Mouse (Mus musculus): Measurements from ENCODE around the gene Rpl11.

Rpl11 gene

DNA sequence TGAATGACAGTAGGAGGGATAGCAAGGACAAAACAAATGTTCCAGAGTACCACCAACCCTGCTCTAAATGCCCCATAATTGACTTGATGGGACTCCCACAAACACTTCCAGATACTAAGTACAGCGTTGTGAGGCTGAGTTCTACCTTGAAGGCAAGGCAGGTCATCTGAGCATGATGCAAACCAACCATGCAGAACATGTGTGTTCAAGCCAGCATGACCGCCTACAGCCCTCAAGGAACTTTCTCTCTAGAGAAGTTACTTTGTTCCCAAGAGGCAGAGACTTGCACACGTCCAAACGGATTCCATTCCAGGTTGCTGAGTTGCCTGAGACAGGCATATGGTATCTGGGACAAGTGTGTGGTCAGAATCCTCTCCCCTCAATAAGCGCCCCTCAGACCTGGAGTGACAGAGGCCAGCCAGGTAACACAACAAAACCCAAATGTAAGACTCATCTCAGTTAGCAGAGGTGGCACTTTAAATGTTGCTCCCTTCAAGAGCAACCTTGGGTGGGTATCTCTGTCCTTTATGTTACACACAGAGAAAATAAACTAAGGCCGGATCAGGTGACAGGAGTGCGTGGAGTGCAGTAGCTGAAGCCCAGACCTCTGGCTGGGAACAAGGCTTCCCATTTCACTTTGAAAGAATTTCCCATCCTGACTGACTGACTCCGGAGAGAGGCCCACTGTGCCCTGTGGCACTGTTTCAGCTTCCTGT is 25.7 kb downstream of the Rpl11 start:
- peak; percentile 21 to 30 for DNase-seq (ENCODE audit: low spot score in 2 of 2)

DNA sequence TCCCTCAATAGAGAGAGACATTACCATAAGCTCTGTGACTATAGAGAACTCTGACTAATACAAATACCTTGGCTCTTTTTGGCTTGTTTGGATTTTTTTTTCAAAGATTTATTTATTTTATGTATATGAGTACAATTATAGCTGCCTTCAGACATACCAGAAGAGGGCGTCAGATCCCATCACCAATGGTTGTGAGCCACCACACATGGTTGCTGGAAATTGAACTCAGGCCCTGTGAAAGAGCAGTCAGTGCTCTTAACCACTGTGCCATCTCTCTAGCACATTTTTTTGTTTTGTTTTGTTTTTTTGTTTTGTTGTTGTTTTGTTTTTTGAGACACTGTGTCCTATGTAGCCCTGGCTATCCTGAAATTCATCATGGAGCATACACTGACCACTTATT is 27.9 kb downstream of the Rpl11 start:
- DNase-seq (ENCODE audit: low spot score in 2 of 2), result no peak

DNA sequence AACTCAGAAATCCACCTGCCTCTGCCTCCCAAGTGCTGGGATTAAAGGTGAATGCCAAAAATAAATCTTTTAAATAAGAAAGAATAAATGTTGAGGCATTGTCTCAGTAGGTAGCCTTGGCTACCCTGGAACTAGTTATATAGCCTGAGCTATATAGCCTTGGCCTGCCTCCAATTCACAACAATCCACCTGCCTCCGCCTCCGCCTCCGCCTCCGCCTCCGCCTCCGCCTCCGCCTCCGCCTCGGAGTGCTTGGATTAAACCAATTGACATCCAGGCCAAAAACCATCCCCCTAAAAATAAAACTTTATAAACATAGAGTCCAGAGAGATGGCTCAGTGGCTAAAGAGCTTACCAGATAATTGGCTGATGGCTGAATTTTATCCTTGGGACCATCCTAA is 30.3 kb downstream of the Rpl11 start:
- no peak for DNase-seq (ENCODE audit: low spot score in 2 of 2)

DNA sequence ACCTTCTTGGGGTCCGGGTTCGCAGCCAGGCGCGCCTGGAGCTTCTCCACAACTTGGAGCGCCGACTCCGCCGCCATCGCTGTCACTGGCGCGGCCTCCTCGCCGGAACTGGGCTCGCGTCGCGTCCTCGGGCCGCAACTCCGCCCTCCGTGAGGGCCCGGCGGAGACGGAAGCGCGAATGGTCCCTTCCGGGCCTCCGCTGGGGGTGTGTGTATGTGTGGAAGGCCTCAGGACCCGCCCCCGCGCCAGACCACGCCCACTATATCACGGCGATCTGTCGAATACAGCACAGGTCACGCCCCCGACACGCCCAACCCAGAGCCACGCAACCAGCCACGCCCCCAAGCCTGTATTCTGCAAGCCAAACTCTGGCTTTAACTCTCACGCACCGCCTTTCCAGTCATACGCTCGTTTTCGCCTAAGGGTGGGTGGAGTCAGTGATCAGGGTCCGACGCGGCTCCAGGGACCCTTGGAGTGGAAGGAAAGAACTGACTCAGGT is 31.6 kb downstream of the Rpl11 start, which contains the start of gene Eloa:
Gene Eloa (minus strand): TSS at position 215 of the 499 bp plus-strand sequence.
- peak; percentile 100 for DNase-seq (ENCODE audit: low spot score in 2 of 2)

DNA sequence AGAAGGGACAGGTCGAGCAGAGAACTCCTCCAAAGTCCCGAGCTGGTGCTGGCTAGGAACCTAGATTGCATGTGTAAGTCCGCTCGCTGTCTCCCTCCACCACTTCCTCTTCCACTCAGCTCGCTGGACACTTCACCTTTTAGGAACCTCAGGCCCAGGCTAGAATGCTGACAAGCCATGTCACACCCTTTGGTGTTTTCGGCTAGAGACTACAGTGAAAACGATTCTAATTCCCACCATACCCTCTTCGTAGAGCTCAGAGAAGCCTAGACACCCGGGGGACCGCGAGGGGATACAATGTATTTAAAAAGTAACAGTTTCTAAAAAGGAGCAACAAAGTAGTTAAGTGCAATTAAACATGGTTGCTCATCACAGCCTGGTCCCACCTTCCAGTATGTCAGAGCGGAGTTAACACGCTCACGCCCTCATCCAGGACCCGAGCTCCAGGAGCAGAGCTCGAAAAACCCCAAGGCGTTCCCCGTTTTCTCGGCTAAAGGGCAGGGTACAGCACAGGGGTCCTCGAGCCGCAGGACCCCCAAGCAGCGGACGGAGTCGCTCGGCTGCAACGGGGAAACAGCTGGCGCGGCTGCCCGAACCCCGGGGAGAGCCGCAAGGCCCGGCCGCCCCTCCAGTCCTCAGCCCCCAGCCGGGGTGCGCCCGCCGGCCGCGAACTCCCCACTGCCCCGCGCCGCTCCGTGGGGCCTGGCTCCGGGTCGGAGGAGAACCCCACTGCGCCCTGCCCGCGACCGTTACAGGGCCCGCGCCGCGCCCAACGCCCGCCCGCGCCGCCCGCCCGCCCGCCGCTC is 32.3 kb downstream of the Rpl11 start:
- DNase-seq (ENCODE audit: low spot score in 2 of 2), result peak; percentile 36 to 46

DNA sequence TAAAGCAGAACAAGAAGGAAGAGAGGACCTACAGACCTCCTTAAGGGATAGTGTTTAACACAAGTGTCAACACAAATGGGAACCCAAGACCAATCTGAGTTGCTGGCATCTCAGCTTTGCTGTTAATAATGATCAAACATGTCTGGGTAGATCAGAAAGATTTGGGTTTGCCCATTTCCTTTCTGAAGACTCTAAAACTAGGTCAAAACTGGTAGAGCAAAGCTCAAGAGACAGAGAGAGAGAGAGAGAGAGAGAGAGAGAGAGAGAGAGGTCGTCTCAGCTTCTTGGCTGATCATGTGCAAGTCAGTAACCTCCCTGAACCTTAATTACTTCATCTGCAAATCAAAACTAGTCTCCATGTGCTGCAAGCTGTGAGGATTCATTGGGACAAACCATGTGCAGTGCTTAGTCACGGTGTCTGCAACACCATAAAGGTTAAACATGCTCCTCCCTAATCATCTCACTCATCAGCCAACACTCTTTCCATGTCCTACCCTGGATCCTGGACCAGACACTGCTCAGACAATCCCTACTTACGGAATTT is 37.1 kb downstream of the Rpl11 start:
- no peak for DNase-seq (ENCODE audit: low spot score in 2 of 2)

DNA sequence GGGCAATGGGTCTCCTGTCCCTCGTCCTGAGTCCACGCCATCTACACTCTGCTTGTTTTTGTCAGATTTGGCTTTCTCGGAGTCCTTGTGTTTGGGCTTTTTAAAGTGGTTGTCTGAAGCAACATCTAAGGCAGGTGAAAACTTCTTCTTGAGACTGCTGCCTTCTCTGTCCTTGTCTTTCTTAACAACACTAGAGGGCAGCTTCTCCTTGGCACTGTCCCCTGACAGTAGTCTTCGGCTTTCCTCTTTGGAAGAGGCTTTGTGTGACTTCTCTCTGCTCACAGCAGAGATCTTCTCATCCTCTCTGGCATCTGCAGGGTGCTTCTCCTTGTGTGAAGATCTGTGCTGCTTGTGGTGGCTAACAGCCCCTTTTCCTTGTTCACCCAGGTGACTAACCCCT is 42.6 kb downstream of the Rpl11 start:
- no peak for DNase-seq (ENCODE audit: low spot score in 2 of 2)

DNA sequence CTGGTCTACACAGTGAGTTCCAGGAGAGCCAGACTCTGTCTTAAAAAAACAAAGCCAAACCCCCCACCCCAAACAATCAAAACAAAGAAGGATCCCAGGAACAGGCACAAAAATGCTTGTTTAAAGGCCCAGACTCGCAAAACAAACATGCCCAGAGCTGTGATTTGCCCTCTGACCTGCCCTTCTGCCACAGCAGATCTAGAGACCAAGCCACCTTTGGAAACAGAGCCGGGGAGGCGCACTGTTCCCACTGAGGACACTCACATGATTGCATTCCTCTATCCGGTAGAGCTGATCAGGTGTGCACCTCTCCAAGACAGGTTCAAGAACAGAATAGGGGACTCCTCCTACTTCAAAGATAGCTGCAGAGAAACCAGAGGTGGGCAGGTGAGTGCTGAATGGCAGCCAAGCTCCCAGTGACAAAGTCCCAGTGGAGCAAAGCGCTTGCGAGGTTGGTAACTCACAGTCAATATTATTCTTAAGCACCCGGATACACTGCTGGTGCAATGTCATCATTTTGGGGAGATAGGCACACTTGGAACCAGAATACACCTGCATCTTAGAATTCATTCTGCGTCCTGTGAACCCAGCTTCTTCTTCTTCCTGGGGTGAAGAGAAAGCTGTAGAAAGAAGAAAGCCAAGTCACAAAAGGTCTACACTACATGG is 44.3 kb downstream of the Rpl11 start:
- DNase-seq (ENCODE audit: low spot score in 2 of 2), result no peak

DNA sequence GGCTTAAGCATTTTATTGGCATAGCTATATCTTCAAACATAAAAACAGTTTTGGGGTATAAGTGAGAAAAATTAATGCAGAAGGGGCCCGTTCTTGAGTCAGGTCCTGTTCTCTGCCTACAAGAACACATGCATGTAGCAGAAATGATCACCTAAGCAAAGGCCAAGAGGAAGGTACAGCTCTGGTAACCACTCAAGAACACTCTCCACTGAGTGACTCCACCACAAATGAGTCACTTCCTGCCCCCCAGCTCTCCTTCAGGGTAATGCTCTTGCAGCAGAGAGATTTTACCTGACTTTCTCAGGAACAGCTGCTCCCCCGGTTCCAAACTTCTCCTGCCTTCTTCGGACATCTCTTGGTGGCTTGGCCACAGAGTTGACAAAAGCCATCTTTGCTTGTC is 46.4 kb downstream of the Rpl11 start:
- no peak for DNase-seq (ENCODE audit: low spot score in 2 of 2)

DNA sequence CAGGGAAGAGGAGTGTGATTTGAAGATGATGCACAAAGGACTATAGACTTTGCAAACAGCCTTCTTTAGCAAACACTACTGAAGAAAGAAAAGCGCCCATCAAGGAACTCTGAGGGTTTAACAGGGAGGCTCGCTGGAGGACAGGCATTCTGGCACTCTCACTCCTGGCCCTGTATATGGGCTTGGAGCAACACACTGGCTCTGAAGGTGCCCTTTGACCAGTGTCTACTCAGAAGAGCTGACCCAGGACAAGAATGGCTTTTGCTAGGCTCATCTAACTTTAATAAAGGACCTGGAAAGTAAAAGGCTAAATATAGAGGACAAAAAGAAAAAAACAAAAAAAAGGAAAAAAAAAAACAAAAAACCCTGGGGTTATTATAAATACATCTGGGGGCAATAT is 48.3 kb downstream of the Rpl11 start:
- no peak for DNase-seq (ENCODE audit: low spot score in 2 of 2)

DNA sequence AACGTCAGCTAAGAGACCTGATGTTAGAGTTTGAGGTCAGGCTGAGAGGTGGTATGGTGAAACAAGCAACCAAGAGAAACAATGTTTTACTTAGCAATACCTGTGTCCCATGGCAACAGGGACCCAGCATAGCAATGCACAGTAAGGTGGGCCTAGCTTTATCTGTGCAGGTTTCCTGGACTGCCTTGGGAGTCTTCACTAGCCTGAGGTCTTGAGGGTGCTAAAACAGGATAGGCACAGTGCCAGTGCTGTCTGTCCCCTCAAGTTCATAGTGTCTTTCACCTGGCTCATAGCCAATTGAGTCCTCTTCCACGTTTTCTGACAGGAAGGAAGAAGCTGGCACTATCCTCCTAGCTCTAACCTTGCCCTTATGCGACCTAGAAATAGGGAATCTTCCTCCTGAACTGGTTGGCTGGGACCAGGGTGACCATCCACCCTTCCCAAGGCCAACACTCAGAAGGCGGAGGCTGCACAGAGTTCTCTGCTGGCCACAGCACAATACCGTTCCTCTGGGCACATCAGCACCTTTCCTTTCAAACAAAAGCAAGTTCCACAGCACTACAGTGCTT is 49.0 kb downstream of the Rpl11 start:
- no peak for DNase-seq (ENCODE audit: low spot score in 2 of 2)

DNA sequence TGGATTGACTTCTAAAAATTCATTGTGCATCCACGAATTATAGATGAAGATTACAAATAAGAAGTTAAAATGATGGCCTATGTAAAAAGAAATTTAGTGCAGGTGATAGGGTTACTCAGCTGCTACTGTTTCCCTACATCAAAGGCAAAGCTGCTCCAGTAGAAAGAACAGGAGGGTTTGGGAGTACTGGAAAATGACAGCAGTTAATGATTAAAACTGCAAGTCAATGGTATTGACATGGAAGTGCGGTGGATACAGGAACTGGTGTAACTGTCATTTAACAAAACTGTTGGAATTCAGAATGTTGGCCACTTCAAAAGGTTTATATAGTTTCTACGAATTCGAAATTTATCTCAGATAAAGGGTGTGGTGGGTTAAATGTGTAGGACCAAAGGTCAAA is 58.1 kb downstream of the Rpl11 start:
- DNase-seq (ENCODE audit: low spot score in 2 of 2), result no peak

DNA sequence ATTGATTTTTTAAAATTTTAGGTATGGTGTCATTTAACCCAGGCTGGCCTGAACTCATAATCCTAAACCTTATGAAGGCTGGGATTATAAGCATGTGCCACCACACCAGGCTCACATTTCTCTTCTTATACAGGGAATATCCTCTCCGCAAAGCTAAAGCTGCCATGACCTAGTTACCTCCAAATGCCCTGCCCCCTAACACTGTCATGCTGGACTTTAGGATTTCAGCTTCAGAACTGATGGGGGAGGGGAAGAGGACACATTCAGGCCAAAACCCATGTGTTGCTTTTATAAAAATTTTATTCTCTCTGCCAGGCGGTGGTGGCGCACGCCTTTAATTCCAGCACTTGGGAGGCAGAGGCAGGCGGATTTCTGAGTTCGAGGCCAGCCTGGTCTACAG is 59.3 kb downstream of the Rpl11 start:
- DNase-seq (ENCODE audit: low spot score in 2 of 2), result no peak

DNA sequence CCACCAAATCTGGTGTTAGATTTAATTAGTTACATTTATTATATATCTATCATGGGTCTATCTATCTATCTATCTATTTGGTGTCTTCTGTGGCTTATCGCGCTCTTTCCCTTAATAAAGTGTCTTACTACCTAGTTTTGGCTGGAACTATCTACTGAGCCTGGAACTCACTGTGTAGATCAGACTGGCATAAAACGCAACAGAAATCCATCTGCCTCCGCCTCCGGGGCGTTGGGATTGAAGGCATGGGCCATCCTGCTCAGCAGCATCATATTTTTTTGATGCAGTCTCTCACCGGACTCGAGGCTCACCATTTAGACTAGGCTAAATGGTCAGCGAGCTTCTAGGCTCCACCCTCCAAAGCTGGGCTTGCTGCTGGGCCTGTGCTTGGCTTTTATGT is 65.5 kb downstream of the Rpl11 start:
- no peak for DNase-seq (ENCODE audit: low spot score in 2 of 2)

DNA sequence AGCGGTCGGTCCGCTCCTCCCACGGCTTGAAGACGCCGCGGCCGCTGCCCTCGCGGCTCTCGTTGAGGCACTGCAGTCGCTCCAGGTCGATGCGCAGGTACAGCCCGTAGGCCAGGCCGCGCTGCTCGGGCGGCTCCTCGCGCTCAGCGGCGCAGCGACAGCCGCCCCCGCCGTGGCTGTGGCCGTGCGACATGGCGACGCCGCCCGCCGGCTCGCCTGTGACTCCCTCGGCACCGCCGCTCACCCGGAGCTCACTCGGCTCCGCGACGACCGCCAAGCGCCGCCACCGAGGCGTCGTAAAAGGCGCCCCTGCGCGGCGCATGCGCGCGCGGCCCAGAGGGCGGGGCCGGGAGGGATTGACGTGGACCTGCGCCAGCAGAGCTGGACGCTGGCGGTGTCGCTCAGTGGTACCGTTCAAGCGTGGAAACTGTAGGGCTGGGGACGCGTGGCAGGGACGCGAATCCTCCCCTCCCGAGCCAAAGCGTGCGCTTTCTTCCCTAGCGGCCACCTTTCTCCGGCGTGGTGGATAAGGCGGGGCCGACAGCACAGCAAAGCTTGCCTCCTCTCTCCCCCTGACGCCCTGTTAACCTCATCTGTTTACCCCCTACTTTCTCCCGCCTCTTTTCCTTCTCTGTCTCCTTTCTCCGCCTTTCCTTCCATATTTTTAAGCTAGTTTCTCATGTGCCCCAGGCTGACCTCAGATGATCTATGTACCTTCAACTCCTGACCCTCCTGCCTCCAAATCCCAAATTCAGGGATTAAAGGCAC is 66.1 kb downstream of the Rpl11 start, which contains the start of gene Pithd1:
Gene Pithd1 (minus strand): TSS at position 322 of the 768 bp plus-strand sequence.
- DNase-seq (ENCODE audit: low spot score in 2 of 2), result peak; percentile 93

DNA sequence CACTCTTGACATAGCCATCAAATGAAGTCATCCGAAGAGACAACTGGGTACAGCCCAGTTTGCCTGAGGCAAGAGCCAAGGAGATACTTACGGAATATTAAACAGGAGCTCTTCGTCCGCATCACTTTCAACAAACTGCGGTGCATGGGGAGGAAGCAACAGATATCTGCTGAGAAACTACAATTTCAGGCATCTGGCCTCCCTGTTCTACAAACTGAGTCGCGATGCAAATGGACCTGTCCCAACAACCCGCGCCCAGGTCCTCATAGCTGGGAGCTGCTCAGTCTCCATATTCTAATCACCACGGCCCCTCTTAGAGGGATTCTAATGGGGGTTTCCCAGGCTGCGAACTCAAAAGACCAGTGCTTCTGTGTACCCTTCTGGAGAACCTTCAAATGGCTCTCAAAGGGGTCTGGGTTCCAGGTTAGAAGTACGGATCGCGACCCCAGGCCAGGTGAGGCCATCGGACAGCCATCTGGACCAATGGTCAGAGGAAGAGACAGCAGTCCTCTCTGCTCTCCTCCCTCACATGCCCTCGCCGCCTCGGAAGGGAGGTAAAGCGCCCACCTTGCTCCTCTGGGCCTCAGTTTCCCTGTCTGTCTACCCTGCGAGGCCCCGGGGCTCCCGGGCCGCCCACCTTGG is 66.8 kb downstream of the Rpl11 start:
- no peak for DNase-seq (ENCODE audit: low spot score in 2 of 2)

DNA sequence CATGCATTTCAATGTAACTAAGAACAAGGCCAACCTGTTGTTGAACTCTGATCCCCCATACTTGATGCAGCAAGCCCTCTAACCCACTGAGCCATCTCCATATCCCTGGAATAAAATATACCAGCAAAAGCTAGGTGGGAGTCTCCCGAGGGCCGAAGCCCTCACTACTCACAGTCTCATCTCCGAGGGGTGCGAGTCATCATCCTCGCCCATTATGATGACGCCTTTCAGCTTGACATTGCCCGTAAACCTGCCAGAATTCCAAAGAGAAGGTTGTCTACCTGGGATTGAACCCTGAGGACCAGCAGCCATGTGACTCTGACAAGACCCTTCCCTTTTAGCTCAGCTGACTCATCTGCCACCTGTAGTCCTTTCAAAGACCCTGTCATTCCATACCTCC is 67.5 kb downstream of the Rpl11 start:
- DNase-seq (ENCODE audit: low spot score in 2 of 2), result no peak

DNA sequence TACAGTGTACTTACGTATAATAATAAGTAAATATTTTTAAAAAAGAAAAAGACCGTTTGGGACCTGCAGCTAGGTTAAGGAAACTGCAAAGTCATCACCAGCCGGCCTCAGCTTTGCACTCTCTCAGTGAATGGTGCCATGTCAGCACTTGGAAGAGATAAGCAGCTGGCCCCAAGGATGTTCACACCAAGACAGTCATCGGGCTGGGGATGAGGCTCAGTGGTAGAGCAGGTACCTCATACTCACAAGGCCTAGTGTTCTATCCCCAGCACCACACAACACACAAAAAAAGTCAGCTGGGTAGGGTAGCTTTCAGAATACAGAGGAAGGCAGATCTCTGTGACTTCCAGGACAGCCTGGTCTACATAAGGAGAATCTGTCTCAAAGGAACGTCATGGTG is 68.0 kb downstream of the Rpl11 start:
- peak; percentile 54 to 75 for DNase-seq (ENCODE audit: low spot score in 2 of 2)

DNA sequence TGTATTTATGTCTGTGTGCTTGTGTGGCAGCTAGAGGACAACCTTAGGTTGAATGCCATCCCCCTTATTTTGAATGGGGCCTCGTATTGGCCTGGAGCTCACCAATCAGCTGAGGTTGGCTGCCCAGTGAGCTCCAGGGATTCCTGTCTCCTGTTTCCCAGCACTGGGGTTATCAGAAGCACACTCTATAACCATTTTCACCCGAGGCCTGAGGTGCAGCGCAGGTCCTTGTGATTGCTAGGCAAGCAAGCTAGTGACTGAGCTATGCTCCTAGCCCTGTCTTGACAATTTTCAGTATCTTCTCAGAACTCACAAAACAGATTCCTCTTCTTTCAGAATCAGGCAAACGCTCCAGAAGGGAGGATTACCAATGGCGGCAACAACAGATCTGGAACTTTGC is 68.7 kb downstream of the Rpl11 start:
- no peak for DNase-seq (ENCODE audit: low spot score in 2 of 2)

DNA sequence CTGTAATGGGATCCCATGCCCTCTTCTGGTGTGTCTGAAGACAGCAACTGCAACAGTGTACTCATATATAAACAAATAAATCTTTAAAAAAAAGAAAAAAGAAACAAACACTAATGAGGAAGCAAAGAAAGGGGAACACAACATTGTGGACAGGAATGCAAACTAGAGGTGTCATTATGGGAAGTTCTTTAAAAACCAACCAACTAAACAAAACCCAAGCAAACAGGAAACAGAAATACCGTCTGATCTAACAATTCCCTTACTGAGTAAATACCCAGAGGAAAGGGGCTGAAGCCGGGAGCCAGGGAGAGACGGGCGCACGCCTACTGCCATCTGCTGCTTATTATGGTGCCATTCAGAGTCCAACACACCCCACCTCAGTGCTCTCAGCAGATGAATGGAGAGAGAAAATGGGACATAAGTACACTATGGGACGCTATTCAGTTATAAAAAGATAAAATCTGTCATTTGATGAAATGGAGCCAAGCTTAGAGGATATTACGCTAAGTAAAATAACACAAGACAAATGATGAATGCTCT is 71.6 kb downstream of the Rpl11 start:
- no peak for DNase-seq (ENCODE audit: low spot score in 2 of 2)

Data from spleen, postnatal 36 days (tissue).